Mouse (Mus musculus): ENCODE results near the gene Gimap4.

GRCm38 (mm10) chr6:48737688-48738087, 53.3 kb downstream of the Gimap4 start:
- TF ChIP-seq CTCF (IDR thresholded peaks at IDR 0.05; ENCODE audit: low read depth) (no peak), EP300 (optimal IDR thresholded peaks at IDR 0.05) (no peak)
